Mouse (Mus musculus): ENCODE measurements at regions not wholly inside any gene's neighbourhood (a gene's known extent, or its start where the extent isn't known, plus 50 kb on each side); places are given as distances from the start of the nearest gene placed in this dataset.

DNA sequence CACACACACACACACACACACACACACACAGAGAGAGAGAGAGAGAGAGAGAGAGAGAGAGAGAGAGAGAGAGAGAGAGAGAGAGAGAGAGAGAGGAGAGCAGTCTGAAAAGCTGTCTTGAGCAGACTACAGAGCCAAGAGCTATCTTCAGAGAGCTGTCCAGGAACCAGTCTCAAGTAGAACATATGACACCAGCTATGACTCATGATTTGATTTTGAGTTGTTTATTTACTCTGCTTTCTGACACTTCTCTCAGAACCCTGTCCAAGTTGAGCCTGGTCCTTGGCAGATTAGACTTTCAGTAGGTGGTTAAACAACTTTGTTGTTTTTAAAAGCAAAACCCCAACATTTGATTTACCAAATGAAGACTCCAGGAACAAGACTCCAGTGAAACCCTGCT is 420.8 kb upstream of the Lcorl start:
- no peak for ATAC-seq (replicated peaks; ENCODE audit: low FRiP score, low TSS enrichment, poor library complexity, severe bottlenecking)

DNA sequence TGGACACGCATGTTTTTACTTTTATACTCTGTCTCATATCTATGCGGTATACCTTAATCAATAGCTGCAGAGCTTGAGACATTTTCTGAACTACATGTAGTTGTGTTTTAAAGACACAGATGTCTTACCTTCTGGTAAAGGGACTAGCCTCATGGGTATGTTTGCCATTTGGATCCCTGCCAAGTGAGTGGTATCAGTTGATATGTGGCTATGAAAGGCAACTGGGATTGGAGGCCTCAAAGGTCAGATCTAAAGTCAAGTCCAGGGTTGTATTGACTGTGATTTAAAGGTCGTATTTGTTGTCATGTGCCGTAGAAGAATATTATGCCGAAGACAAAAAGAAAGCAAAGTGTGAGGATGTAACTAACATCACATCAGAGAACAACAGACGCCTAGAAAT is 399.3 kb upstream of the Lcorl start:
- ATAC-seq (replicated peaks; ENCODE audit: low FRiP score, low TSS enrichment, poor library complexity, severe bottlenecking), result no peak

DNA sequence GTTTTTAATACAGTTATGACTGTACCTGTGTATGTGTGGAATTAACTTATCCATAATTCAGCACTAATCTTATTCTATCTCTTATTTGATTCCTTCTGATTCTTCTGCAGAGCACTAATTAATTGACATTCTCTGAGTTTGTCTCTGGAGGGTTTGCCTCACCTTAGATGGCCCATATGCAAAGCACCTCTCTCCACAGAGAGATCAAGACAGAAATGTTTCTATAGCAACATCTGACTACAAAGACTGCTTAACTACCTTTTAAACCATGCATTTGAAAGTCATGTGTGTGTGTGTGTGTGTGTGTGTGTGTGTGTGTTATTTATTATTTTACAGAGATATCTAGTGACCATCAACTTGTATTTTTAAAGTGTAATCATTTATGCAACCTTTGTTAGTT is 396.5 kb upstream of the Lcorl start:
- ATAC-seq (replicated peaks; ENCODE audit: low FRiP score, low TSS enrichment, poor library complexity, severe bottlenecking), result no peak

DNA sequence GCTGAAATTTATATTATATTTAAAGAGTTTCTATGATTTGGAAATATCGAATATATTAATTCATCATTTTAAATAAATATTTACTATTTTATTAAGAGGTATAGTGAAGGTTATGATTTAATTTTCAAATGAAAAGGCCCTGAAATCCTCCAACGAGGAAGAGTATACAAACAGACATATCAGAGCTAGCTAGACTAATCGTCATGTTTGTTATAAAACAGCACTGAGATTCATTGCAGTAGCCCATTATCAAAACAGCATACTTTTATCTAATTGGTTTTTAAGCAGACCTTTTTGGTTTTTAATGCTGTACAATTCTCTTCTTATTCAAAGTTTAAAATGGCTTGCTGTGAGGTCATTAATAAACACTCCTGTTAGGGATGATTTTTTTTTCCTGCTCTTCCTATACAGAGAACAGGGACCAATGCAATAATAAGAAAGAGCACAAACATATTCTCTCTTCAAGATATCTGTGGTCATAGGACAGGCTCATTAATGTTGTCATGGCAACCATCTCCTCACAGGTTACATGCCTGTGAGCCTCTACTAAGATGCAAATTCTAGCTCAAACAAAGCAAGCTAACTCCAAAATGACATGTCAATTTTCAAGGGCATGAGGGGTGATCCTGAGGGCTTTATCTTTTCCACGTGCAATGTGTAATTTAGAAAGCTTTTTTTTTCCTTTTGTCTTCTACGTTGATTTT is 378.1 kb upstream of the Lcorl start:
- ATAC-seq (replicated peaks; ENCODE audit: low FRiP score, low TSS enrichment, poor library complexity, severe bottlenecking), result no peak

DNA sequence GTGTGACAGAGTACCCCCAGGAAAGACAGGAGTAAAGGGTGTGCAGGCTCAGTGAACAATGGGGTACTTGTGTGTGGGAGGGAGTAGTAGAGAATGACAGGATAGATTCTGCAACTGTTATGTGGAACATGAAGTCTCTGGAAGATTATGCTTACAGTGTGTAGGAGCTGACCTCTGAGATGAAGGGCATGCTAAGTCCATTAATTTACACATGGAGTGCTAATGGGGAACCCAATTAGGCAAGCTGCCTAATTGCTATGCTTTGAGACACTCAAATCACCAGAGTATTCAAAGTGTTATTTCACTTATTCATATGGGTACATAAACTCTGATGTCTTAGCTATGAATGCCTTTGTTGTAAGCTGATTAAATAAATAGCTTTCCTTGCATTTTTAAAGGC is 375.4 kb upstream of the Lcorl start:
- ATAC-seq (replicated peaks; ENCODE audit: low FRiP score, low TSS enrichment, poor library complexity, severe bottlenecking), result no peak

DNA sequence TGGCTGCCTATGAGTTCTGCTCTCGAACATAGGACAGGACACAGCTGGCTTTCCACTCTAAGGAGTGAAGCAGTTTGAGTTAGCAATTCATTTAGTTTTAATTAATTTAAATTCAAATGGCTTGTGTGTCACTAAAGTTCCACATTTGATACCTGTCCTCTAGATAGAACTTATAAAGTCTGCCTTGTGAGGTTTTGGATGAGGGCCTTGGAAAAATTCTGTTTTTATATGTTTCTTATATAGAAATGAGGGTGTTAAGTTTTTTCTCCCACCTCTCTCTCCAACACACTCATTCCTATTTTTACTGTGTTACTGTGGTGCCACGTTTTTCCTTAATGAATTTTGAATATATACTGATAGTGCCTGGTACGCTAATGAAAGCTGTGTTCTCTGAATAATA is 371.3 kb upstream of the Lcorl start:
- ATAC-seq (replicated peaks; ENCODE audit: low FRiP score, low TSS enrichment, poor library complexity, severe bottlenecking), result no peak

DNA sequence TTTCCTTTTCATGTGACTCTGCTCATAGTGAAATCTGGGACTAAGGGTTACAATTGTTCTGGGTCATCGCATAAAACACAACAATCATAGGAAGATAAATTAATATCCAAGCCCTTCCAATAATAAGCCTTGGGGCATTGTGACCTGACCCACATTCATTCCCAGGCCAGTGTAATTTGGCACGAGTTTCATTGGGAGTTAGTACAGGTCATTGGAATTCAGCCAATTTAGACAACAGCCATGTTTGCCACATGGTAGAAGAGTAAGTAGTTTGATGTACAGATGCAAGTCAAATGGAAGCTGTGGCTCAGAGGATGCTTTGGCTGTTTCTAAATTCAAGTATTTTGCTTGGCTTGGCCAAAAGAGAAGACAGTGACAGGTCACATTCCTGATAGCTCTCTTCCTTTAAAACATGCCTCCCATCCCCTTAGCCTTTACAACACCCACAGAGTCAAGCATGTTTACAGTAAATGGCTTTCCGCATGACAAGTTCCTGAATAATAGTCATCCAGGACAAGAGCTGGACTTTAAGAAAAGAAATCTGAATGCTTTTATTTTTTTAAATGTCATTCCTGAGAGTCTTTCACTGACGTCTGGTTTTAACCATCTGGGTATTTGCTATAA is 355.5 kb upstream of the Lcorl start:
- ATAC-seq (replicated peaks; ENCODE audit: low FRiP score, low TSS enrichment, poor library complexity, severe bottlenecking), result no peak

DNA sequence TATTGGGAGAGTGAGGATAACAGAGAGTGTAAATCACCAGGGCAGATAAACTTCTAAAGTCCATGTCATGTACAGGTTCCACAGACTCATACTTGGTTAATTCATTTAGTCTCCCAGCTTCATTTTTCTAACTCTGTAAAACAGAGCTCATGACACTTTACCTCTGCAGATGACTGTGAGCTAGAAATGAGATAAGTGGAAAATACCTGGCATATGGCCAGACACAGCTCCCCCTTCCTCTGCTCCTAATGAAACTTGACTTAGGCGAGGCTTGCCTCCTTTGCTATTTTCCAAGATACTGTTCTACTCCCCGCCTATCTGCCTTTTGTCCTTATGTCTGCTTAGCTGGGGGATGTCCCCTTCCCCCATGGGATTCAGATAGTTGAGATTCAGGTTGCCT is 351.7 kb upstream of the Lcorl start:
- no peak for ATAC-seq (replicated peaks; ENCODE audit: low FRiP score, low TSS enrichment, poor library complexity, severe bottlenecking)

DNA sequence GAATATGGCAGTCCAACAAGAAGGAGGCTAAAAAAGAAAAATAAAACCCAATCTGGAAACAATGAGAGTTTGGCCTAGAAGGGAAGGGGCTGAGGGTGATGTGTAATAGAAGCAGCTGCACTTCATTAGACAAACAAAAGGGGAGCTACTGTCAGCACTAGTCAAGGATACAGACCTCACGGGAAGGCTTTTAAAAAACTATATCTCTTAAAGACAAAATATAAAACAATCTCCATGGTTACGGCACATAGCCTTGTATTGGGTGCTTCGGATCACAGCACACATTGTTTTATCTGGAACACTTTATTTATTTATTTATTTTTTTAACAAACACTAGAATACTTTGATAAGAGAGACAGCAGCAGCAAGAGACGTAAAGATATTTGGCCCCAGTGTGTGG is 346.3 kb upstream of the Lcorl start:
- ATAC-seq (replicated peaks; ENCODE audit: low FRiP score, low TSS enrichment, poor library complexity, severe bottlenecking), result no peak

DNA sequence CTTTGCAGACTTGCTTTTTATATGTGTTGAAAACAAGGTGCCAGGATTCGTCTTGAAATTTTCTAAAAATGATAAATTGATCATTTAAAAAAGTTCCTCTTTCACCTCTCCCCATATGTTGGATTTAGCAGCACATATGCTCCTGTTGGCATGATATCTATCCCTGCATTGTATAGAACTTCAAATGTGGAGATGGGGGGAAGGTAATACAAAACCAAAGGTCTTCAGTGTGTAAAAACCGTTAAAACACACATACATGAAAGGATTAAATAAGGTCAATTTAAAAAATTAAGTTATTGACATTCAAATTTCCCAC is 345.0 kb upstream of the Lcorl start:
- no peak for ATAC-seq (replicated peaks; ENCODE audit: low FRiP score, low TSS enrichment, poor library complexity, severe bottlenecking)

DNA sequence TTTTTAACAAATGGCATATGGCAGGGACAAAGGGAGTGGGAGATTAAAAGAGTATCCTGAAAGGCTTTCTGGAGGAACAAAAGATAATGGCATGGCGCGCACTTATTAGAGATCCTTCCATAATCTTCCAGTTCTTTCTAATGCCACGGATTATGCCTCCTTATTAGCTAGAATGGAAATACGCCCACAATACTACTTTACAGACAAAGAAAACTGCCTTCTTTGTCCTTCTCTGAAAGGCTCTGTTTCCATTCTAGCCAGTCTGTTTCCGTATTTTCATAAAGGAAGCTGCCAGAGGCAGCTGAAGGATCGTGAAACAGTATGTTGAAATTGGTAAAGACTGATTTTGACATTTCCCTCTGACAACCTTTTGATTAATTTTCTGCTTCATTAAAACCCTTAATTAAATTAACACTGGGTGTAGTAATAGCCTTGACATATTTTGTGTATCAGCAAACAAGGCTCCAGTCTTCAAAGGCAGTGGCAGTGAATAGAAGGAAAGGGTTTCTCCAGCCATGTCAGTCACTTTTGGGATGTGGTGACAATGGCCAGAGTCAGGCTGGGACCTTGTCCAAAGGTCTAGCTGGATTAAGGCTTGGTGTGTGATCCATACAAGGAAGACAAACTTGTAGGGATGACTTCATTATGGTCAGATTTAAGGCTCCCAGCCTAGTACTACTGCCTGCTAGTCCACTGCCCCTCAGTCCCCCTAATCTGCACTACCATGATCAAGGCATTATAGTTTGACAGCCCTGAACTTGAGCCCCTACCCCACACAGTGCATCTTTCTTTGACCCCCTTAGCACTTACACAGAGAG is 344.4 kb upstream of the Lcorl start:
- ATAC-seq (replicated peaks; ENCODE audit: low FRiP score, low TSS enrichment, poor library complexity, severe bottlenecking), result no peak

DNA sequence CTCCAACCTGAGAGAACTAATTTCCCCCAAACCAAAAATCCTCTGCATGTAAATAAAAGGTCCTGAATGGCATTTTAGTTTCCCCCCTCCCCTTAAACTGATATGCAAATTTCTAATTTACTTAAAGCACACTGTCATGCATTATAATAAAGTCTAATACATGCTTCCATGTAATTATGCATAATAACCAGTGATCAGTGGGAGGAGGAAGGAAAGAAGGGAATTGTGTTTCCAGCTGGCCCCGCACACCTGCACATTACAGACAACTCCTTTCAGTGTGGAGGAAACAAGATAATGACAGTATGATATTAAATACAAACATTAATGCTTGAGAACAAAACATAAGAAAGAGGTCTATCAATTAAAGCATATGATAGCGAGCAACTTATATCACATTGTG is 329.5 kb upstream of the Lcorl start:
- no peak for ATAC-seq (replicated peaks; ENCODE audit: low FRiP score, low TSS enrichment, poor library complexity, severe bottlenecking)

DNA sequence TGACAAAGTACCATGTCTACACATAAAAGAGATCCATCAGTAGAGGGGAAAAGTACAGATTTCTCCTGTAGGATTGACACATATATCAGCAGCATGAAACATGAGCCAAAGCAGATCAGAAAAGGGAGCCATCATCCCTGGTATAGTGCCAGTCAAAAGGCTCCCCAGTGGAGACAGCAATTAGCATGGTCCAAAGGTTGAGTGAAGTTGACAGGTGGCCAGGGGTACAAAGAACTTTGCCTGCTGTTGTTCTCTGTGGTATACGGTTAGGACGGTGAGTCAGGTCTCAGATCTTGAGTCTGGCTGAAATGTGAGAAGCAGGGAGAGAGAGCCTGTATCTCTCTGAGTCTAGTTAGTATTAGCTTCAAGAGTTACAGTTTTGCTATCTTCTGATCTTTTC is 324.7 kb upstream of the Lcorl start:
- no peak for ATAC-seq (replicated peaks; ENCODE audit: low FRiP score, low TSS enrichment, poor library complexity, severe bottlenecking)

DNA sequence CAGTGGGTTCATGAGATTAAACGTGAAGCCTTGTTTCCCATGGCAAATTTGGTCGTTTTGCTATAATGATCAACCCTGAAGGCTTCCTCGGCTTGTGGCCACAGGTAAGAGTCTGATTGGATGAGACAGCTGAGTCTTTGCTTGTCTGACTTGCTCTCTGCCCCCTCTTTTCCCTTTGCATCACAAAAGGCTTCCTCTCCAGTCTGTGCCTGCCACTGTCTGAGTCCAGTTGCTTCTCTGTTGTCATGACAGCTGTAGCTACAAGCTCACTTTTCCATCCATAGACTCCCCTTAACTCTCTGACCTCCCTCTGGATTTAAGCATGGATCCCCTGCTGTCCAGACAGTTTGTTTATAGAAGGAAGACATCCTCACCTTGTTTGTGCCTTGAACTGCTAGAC is 314.9 kb upstream of the Lcorl start:
- no peak for ATAC-seq (replicated peaks; ENCODE audit: low FRiP score, low TSS enrichment, poor library complexity, severe bottlenecking)

DNA sequence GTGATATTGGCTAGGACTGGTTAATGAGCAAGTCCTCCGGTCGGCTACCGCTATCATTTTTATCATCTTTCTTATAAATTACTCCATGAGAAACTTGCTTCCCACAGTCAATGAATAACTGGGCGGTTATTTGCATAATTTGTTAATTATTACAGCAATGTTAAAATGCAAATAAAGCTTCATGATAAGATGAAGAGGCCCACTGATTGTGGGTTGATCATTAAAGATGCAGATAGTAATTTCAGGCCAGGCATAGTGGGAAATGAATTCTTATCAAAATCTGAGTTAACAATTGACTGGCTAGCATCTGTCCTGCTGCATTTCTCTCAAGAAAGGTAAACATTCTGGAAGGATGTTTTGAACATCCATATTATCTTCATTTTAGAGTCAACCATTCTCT is 303.4 kb upstream of the Lcorl start:
- ATAC-seq (replicated peaks; ENCODE audit: low FRiP score, low TSS enrichment, poor library complexity, severe bottlenecking), result no peak

DNA sequence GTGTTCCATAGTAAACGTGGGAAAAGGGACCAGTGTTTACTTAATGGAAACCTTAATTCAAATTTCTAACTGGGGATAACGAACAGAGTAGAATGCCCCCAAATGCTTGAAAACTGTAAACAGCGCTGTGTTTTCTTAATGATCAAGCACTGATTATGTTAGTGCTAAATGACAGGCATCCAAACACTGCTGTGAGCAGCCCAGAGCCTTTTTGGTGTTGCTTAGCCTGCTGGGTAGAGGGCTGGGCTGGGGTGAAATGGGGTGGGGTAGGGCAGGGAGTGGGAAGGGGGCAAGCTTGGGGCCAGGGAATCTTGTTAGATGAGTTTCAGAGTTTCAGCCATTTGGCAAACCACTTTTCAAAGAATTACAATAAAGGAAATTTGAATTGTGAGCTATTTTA is 294.6 kb upstream of the Lcorl start:
- ATAC-seq (replicated peaks; ENCODE audit: low FRiP score, low TSS enrichment, poor library complexity, severe bottlenecking), result no peak

DNA sequence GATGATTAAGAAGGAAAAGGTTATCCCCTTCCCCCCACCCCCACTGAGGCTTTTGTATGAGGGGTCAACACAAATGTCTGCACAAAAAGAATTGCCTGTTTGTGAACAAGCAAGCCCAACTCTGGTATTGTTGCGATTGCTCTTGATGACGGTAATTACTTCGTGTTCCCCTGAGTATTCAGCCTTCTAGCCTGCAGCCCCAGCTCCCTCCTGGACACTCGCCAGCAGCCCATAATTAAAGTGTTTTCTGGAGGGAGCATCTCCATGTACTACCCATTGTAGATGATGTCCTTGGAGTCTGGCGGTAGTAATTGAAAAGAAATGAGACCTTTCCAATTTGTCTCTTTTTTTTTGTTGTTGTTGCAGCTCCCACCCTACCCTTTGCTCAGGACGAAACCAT is 293.4 kb upstream of the Lcorl start:
- ATAC-seq (replicated peaks; ENCODE audit: low FRiP score, low TSS enrichment, poor library complexity, severe bottlenecking), result no peak

DNA sequence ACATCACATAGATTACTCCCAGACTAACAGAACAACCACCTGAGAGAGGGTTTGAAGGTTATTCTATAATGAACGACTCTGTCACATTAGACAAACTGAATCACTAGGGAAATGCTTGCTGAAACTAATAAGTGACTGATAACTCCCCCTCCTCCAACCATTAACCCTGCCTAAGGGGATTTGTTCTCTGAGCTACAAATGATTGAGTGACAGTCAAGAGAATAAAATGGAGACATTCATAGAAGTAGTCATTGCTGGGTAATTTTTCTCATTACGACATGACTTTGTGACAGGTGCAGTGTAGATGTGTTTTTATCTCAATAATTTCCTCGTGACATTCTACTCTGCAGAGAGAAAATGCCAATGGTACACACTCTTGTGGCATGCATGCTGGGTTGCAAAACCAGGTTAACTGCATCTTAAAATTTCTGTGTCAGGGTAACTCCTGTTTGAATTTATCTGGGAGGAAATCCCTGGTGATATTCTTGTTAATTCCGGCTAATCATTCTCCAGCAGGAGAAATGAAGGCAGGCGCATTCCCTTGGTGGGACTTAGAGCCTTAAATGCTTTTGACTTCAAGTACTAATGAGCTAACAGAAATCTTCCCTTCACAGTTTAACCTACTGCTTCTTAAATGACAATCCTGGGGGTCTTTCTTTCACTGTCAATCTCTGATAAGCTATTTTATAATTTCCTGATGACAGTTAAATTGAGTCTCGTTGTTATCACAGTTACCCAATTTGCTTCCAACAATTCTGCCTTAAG is 292.6 kb upstream of the Lcorl start:
- ATAC-seq (replicated peaks; ENCODE audit: low FRiP score, low TSS enrichment, poor library complexity, severe bottlenecking), result no peak

DNA sequence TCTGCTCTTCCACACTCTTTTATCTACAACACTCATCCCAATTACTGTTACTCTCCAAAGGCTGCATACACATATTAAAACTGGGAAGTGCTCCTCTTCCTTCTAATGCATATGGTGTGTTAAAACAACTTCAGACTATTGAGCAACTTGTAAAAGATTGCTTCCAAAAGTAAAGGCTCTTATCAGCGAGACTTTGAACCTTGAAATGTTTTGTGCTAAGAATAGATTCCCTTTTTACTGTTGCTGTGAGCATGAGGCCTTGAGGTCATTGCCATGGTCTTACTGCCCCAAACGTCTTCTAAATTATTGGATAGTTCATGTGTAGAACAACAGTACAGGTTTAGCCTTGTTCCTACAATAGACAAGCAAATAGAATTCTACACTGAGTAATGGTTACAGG is 281.6 kb upstream of the Lcorl start:
- no peak for ATAC-seq (replicated peaks; ENCODE audit: low FRiP score, low TSS enrichment, poor library complexity, severe bottlenecking)

DNA sequence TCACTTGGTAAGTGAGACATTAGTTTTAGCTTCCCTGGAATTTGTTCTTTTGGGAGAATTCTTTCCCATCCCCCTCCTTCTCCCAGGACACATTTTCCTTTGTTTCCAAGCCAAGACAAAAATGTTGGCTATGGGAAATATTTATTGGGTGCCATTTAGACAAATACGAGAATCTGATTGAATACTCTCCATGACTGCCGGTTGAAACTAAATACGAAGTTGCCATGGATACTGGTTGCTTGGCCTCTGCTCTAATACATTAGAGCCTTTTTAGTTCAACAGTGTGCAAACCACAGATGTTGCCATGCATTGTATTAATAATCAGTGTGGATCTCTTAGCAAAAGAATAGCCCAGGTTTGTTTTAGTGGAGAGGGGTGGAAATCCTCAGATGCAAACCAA is 280.3 kb upstream of the Lcorl start:
- no peak for ATAC-seq (replicated peaks; ENCODE audit: low FRiP score, low TSS enrichment, poor library complexity, severe bottlenecking)

Measured in megakaryocyte-erythroid progenitor cell, adult 5-6 weeks (primary cell).